Mouse (Mus musculus) v-Abl transformed pro-B cells (cell line): ENCODE data around the gene G530012D18Rik.
"Not testable (repeated sequence)": the region's sequence is repeated elsewhere in the genome, so short reads cannot be mapped to it uniquely, and the experiment has no call there.

ENCODE experiments used
- in situ Hi-C, 2 experiments: fragments of 400-800 bp; cut with MboI; formaldehyde crosslinking; loops; one replicate each; pipeline ENCODE4 v1.15.1; 2025; ENCODE audit not compliant: unreplicated experiment in 2 of 2

Gene G530012D18Rik

GRCm38 (mm10) chr1:85575376-85575775 lies at the start of gene G530012D18Rik:
TSS of gene G530012D18Rik (plus strand) at chr1:85575676.
- in situ Hi-C loops, result loop anchor here (25.0 kb wide), 1 partner anchor 262 kb away; no protein-coding TSS in a partner anchor

DNA sequence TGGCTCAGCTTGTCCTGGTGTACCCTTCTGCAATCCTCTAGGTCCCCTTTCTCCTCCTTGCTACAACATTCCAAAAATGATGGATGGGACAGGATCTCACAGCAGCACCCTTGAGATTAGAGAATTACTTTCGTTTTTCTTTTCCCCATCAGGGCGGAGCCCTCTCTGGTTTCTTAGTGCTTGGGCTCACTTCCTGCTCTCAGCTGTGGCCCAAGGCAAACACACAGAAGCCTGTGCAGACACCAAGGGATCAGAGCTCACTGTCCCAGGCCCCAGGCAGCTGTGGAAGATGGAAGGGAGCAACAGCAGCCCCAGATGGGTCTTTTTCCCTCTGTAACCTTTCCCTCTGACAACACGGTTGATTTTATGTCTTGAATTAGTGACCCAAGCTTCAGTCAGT lies 49.1 kb upstream of the G530012D18Rik start:
- in situ Hi-C loops, result not testable (repeated sequence)

DNA sequence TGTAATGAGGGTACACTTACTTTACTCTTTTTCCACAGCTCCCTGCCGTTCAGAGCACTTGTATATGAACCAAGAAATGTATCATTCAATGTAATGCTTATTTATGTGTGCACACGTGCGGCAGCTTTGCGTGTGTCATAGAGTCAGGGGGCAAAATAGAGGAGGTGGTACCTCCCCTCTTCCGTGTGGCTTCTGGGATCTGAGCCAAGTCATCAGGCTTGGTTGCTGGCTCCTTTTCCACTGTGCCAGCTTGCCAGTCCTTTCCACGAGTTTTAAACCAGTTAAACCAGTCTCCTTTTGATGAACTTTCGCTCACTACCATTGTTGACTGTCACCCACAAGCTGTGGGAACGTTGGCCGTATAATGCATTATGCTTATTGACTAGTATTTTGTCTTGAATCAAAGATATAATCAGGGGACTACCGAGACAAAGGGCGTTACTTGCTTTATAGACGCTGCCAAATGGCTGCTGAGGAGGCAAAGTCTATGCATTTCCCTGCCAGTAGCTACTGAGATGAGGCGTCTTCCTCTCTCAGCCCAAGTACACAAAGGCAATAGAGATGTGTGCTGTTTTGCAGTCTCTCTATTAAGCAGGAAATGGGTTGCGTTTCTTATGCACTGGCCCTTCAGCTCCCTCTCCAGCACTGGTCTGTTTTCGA lies 46.9 kb upstream of the G530012D18Rik start:
- in situ Hi-C loops, result not testable (repeated sequence)

DNA sequence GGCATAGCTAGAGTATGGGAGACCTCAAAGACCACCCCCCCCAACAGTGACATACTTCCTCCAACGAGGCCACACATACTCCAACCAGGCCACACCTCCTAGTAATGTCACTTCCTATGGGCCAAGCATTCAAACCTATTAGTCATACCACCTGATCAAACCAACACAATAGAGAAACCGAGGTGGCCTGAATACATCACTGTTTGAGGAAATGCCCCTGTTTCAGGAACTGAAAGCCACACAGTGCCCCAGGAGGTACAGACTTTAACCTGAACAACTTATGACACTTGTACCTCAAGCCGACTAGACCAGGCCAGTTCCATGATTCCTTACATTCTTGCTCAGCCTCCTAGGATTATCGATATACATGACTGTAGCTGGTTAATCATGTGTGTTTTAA lies 31.7 kb upstream of the G530012D18Rik start:
- in situ Hi-C loops, result not testable (repeated sequence)

GRCm38 (mm10) chr1:85546442-85546841 lies 29.0 kb upstream of the G530012D18Rik start:
- in situ Hi-C loops, result not testable (repeated sequence)

GRCm38 (mm10) chr1:85555261-85555660 lies 20.2 kb upstream of the G530012D18Rik start:
- in situ Hi-C loops, result not testable (repeated sequence)

GRCm38 (mm10) chr1:85573554-85573953 lies 1.9 kb upstream of the G530012D18Rik start:
- in situ Hi-C loops, result not testable (repeated sequence)

DNA sequence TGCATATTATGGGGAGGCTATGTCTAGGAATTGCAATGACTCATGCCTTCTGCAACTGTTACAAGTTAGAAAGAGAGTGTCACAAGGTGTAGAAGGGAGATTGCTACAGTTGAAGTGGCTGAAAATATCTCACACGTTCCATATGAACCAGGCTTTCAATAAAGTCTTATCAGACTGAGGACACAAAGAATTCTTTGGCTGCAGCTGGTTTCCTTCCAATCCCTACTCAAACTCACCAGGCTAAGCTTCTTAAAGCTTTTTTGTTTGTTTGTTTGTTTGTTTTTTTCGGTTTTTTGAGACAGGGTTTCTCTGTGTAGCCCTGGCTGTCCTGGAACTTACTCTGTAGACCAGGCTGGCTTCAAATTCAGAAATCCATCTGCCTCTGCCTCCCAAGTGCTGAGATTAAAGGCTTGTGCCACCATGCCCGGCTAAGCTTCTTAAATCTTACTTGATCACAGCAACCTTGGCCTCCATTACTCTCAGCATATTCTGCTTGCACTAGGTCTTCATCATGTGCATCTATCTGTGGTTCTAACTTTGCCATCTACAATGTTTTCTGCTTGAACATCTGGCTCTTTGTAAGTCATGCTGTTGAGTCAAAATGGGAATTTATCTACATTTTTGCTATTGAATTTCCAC lies 3.0 kb downstream of the G530012D18Rik start:
- in situ Hi-C loops, result loop anchor here (25.0 kb wide), 1 partner anchor 259 kb away; no protein-coding TSS in a partner anchor

DNA sequence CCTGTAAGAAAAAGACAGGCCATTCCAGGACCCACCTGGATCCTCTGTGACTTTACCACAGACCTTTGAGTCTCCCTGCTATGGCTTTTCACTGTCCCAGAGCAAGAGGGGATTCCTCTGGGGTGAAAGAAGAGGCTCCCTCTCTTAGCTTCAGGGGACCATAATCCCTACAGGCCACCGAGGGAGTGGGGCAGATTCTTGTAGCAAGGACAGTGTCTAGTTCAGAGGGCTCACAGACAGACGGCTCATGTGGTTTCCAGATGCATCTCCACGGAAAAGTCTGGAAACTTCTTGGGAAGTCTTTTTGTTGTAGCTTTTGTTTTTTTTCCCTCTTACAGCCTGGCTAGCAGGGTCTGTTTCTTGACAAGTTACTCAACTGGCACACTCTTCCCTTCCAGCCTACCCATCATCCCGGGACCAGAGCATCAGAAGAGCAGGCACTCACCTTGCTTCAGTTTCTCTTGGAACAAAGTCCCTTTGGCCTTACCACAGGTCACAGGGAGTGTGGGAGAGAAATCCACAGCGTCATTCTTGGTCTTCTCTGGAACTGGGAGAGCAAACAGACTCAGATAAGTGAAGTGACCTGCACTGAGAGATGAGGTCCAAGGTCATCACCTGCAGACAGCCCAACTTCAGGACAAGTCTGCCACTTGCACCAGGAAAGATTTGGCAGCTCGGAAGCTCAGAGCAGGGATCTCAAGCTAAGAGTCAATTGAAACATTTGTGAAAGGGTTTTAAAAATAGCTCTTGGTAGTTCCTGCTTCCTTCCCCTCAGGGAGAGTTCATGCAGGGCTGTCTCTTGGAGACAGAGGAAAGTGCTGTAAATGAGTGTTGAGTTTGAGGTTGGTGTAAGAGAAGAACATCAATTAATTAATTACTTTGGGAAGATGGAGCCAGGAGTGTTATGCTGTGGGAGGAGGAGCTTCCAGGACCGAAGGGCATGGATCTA lies 4.0 kb downstream of the G530012D18Rik start:
- in situ Hi-C loops, result loop anchor here (5.0 to 25.0 kb wide), 3 partner anchors 155 to 258 kb away; no protein-coding TSS in a partner anchor

- in situ Hi-C loops, result loop anchor here (5.0 to 25.0 kb wide), 3 partner anchors 155 to 257 kb away; no protein-coding TSS in a partner anchor
Observed at GRCm38 (mm10) chr1:85580148-85580534, 4.7 kb downstream of the G530012D18Rik start.

DNA sequence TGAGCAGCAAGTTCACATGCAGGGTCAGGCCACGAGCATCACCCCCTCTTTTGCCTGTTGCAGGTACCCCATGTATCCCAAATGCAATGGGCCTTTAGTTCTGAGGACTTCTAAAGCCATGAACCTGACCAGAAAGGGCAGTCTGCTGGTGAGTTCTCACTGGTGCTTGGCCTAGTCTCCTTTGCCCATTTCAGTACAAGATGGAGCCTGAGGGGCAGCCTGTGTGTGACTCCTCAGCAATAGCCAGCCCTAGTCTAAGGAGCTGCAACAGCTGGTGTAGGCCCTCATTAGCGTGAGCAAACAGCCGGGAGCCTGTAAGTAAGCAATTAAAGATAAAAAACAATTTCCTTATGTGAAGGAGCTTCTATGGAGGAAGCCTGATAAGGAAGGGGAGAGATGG lies 5.1 kb downstream of the G530012D18Rik start:
- in situ Hi-C loops, result loop anchor here (5.0 to 25.0 kb wide), 3 partner anchors 154 to 257 kb away; no protein-coding TSS in a partner anchor

GRCm38 (mm10) chr1:85581518-85581917 lies 6.0 kb downstream of the G530012D18Rik start:
- in situ Hi-C loops, result loop anchor here (5.0 to 25.0 kb wide), 3 partner anchors 153 to 256 kb away; no protein-coding TSS in a partner anchor

- in situ Hi-C loops, result loop anchor here (10.0 to 25.0 kb wide), 2 partner anchors 146 to 249 kb away; no protein-coding TSS in a partner anchor
Observed at GRCm38 (mm10) chr1:85588697-85589096, 13.2 kb downstream of the G530012D18Rik start.

DNA sequence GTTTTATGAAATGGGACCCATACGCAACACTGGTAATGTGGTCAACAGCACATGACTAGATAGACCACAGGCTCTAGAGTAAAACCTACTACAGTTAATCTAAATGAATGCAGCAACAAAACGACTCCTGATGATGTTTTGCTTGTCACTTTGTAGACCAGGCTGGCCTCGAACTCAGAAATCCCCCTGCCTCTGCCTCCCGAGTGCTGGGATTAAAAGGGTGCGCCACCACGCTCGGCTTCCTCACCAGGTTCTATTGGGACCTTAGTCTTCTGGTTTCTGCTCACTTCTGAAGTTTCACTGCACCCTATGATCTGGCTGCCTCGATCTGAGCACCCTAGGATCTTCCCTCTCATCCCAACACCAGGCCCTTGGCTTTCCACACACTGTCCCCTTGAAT lies 17.1 kb downstream of the G530012D18Rik start:
- in situ Hi-C loops, result loop anchor here (25.0 kb wide), 1 partner anchor 245 kb away; no protein-coding TSS in a partner anchor

DNA sequence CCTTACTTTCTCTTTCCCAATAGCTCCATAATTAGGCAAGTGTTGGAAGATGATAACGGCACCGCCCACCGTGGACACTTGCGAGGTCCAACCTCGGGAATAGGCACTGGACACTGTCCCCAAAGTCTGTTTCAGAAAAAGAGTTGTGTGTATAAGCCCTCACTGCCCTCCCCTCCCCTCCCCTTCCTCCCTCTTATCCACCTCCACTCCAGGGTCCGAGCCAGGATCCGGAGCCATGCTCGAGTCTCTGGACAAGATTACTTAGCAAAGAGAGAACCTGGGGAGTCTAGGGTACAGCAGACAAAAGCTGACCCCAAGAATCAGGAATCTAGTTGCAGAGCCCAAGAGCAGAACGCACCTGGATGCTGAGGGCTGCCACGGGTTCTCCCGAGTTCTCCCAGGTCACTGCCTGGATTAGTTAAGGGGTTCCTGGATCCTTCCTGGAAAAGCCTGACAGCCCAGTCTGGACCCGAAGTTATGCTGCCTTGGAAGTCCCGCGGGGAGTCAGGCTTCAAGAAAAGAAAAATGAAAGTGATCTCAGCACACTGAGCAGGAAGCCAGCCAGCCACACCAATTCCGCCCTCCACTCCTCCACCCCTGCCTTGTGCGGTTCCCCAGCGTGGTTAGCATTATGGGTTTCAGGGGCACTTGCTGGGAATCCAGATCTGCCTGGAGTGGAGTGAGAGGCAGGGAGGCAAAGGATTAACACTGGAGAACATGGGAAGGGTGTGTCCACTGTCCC lies 23.0 kb downstream of the G530012D18Rik start, which contains the start of gene Sp110:
Gene Sp110, minus strand, starts transcription at position 547 of the 742 bp plus-strand sequence.
- in situ Hi-C loops, result loop anchor here (25.0 kb wide), 1 partner anchor 239 kb away; no protein-coding TSS in a partner anchor

DNA sequence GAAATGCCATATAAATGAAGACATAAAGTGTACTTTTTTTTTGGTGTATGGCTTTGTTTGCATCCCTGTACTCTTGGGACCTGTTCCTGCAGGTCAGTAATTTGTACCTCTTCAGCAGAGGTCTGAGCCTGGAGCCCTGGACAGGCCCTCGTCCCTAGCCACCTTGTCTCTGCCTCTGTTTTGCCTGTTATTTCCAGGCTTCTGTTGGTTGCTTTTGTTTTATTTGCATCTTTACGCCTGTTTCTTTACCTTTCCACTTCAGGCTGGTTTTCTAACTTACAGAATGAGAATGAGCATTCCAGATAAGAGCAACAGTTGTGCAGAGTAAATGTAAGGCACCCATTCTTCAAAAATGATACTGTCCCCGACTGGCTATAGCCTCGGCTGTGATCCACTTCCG lies 24.6 kb downstream of the G530012D18Rik start, which contains the start of gene Sp140:
Gene Sp140, plus strand, starts transcription at position 301 of the 400 bp plus-strand sequence.
- in situ Hi-C loops, result not testable (repeated sequence)

GRCm38 (mm10) chr1:85600794-85601193 lies 25.3 kb downstream of the G530012D18Rik start:
- in situ Hi-C loops, result not testable (repeated sequence)

DNA sequence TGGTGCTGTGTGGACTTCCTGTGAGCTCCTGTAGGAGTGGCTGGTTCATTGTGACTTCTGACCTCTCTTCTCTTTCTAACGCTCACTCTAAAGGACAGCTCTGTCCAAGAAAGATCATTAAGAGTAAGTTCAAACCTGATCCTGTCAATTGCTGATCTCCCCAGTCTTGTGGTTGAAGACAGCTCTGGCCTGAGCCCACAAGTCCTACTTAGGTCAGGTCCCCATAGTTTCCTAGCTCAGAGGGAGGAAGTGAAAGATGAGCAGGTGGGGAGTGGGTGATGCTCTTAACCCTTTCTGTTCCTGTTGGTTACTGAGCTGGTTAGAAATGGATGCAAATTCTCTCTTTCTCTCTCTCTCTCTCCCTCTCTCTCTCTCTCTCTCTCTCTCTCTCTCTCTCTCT lies 28.9 kb downstream of the G530012D18Rik start:
- in situ Hi-C loops, result not testable (repeated sequence)

- in situ Hi-C loops, result not testable (repeated sequence)
Observed at GRCm38 (mm10) chr1:85608361-85608760, 32.9 kb downstream of the G530012D18Rik start.
